Mouse (Mus musculus): ENCODE results near the gene Atl1. TPM values are rescaled to one million over a fixed set of nuclear protein-coding genes. Genes with fewer than 3 reads are reported as not detected.

The Atl1 gene
- total RNA-seq (2023), result 1 to 10 TPM in 1 of 2 experiments, under 1 TPM in 1; 0.29 to 1.0 TPM

GRCm38 (mm10) chr12:69892371-69893251 lies at the start of gene Atl1, which contains the start of gene Map4k5:
Atl1 (plus strand) TSS chr12:69892614.
Map4k5 (minus strand) TSS chr12:69893200.

DNA sequence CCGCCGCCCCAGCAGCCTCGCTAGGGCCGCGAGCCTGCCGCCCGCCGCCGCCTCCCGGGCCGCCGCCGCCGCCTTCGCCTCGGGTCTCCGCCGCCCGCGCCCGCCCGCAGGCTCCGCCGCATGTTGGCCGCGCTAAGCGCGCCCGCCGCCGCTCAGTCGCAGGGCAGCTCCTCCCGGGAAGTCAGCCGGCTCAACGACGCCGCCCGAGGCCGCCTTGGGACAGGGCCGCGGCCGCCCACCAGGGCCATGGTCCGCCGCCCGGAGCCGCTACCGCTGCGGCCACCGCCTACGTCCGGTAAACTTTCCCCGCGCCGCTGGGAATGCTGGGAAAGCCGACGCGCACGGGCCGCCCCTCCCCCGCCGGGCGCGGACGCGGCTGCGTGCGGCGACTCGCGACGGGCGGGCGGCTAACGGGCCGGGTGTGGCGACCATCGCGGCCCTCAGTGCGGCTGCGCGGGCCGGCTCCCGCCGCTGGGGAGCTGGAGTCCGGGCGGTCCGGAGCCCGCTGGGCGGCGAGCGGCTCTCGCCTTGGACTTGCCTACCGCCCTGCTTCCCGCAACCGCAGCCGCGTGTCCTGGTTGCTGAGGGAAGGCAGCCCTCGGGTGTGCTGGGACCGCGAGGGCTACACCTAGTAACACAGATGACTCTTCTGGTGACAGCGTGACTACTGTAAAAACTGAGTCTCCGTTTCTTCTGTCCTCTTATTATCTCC lies 94.5 kb downstream of the Atl1 start, which contains the start of gene Sav1:
Gene Sav1 (minus strand): TSS at position 217 of the 712 bp plus-strand sequence.

Other genes with a start within 250 kb of the Atl1 start
- gene Sos2, start 210.8 kb upstream of the Atl1 start, total RNA-seq (2023), result 10 to 100 TPM; 62.8 to 74.8 TPM
- gene L2hgdh, start 167.7 kb upstream of the Atl1 start, total RNA-seq (2023), result 1 to 10 TPM; 3.3 to 5.3 TPM
- 1 to 10 TPM; 5.4 to 5.7 TPM for gene Atp5s, start 167.7 kb upstream of the Atl1 start, total RNA-seq (2023)
- under 1 TPM; 0.20 to 0.93 TPM for gene Cdkl1, start 101.3 kb upstream of the Atl1 start, total RNA-seq (2023)
- gene Map4k5, start 586 bp downstream of the Atl1 start, total RNA-seq (2023), result 10 to 100 TPM; 11.7 to 13.5 TPM
- gene Sav1, start 94.4 kb downstream of the Atl1 start, total RNA-seq (2023), result 10 to 100 TPM; 31.7 to 32.4 TPM
- gene Nin, start 221.1 kb downstream of the Atl1 start, total RNA-seq (2023), result 100 to 1,000 TPM; 274 to 287 TPM